Mouse (Mus musculus) thymus, postnatal 0 days (tissue): ENCODE measurements around the gene A230072I06Rik. TPM values are rescaled to one million over a fixed set of nuclear protein-coding genes. Genes with fewer than 3 reads are reported as not detected.

Experiments
- DNase-seq: peaks from one replicate; pipeline ENCODE4 v3.0.0-alpha.2; 2015; ENCODE audit warnings: low spot score
- polyA plus RNA-seq: library from polyadenylated mRNA; unstranded; fragments of >200 nt; fragmentation: Nextera tagmentation; extraction: Ambion mirVana; gene quantifications from 2 replicates; pipeline ENCODE4 v1.2.1, GENCODE M21; 2015

Gene A230072I06Rik
- polyA plus RNA-seq: not detected in 2 replicates

DNA sequence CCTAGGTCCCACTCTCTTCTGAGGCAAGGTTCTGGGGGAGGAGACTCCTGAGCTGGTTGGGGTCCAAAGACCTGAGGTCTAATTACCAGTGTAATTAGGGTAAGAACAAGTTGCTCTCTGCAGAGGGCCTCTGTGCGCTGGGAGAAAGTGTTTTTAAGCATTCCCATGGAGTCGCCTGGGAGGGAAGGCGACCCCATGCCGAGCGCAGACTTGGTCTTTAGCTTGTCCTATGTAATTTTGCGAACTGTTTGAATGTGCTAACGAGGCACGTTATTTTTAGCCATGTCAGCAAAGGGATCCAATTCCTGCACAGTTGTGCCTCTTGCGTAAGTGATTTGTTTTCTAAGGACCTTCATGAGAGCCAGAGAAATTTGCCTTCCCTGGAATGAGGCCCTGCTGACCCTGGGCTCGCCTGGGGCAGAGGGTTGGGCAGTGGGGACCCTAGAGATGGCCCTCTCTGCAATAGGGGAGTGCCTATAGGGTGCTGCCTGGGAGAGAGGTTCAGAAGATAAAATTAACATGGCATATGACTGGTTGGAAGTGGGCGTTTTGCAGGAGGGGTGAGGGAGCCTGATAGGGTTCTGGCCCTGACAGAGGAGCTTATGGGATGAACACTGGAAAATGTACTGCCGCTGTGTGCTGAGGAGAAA is at the start of gene A230072I06Rik:
TSS of gene A230072I06Rik (plus strand) at position 157 of the 650 bp plus-strand sequence.
- DNase-seq: no peak

DNA sequence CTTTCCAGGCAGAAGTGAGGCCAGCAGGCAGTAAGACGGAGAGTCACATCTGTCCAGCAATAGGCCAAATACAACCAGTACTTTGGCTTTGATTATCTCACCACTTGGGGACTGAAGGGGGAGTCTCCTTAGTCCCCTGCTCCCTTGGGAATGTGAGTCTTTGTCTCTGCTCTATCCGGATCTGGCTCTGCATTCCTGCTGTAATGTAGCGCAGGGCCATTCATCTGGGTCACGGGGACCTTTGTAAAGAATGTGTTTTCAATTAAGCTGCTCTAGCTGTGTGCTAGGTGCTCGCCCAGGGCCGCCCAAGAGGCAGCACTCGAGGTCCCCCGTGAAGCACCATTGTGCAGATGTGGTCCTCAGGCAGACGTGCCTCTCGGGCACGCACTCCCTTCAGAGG is 44.6 kb upstream of the A230072I06Rik start:
- no peak for DNase-seq

DNA sequence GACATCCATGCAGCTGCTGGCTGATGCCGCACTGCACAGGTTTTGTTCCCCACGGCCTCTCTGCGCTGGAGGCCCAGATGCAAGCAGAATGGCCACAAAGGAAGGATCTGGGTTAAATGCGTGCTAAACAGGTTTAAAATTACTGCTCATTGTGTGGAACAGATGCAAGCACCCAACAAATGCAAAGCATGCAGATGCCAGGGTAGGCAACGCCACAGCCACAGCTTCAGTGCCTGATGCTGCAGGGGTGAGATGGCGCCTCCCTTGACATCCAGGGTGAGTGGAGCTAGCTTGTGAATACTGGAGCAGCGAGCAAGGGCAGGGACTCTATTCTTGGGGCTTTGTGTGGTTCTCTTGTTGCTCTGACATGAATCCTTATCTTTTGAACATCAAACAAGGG is 39.8 kb upstream of the A230072I06Rik start:
- DNase-seq: no peak

DNA sequence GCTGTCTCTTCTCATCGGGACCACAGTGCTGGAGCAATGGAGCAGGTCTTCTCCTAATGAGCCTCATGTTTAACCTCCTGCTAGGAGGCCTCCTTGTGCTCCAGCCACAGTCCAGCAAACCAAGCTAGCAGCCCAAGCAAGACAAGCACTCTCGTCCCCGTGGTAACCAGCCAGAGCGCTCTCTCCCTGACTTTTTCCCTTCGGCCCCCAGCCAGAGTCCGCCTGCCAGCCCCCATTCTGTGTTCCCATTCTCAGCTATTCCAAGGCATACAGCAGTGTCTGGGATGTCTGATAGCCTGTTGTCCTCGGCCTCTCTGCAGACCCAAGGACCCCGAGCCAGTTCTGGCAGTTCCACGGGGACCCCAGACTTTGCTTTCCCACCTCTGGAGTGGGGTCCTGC is 38.5 kb upstream of the A230072I06Rik start:
- no peak for DNase-seq

DNA sequence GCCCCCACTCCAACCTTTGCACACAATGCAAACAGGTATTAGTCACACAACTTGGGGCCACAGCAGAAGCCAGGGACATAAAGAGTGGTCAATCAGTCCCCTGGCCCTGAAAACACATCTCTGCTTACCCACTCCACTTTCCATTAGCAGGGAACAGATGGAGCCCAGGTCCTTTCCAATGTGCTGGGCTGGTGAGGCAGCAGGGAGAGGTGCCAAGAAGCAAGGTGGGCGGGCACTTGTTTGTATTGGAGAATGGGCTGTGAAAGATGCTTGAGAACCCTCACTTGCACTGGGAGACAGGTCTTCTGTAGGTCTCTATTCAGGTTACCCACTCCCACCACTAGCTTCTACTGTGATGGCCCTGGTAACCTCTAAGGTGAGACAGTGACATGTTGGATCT is 34.9 kb upstream of the A230072I06Rik start:
- DNase-seq: no peak

DNA sequence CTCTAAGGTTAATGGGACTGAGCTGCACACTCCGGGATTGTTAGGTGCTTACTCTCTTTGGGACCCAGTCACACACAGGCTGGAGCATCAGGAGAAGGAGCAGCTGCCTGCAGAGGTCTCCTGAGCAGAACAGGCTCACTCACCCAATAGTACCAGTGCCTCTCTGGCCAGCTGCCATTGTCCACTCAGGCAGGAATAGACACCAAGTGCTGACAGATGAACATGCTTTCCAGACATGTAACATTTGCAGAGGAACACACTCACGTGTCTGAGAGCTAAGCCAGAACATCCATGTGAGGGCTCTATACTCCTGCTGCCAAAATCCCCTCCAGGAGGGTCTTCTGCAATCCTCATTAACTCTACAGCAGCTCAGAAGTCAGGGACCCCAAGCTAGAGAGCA is 18.7 kb upstream of the A230072I06Rik start:
- DNase-seq: no peak

DNA sequence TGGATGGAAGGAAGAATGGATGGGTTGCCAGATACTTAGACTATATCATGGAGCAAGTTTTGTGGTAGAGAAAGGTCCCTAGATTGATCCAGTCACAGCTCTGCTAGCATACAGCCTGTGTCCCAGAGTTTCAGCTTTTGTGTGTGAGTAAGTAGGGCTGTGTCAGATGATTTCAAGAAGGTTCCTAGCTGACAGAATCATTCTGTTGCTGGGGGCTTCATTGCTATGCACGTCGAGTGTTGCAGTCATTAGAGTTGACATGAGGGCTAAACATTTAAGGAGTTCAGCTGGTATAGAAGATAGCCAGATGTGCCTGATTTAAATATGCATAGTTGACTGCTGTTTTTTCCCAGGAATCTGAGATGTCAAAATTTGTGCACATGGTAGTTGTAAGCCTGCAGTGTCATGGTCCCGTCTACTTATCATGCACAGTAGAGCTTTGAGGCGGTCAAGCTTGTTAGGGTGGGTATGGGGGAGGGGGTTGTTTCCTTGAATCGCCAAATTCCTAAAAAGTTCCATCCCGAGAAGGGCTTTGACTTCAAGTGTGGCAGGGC is 18.1 kb upstream of the A230072I06Rik start:
- DNase-seq: no peak

DNA sequence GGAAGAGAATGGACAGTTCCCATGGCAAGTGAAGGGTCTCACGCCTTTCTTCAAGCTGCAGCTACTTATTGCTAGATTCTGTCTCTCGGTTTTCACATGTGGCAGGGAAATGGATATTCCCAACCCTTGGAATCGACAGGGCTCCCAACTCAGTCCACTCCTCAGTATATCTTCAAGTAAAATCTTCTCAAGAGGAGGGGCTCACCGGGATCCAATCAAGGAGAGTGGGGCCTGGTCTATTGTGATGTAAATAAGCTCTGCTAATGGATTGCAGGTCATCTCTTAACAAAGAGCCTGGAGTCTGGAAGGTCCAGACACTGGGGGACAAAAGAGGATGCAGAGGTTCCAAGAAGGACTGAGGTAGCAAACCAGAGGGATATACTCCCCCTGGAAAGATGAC is 17.1 kb upstream of the A230072I06Rik start:
- no peak for DNase-seq

DNA sequence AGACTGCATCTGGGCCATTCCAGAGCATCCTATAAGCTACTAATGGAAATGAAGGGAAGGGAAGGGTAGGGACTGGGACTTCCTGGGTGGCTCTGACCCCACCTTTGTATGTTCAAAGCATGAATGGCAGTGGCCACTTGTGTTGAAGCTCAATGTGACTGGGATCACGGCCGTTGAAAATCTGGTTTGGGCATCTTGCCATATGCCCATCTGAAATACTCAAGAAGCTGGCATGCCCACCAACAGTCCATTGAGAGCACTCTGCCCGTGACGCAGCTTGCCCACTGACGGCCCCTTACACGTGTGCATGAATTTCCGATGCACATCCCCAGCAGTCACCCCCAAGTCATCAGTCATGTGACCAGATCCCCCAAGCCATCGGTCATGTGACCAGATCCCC is 13.6 kb upstream of the A230072I06Rik start:
- DNase-seq: no peak

DNA sequence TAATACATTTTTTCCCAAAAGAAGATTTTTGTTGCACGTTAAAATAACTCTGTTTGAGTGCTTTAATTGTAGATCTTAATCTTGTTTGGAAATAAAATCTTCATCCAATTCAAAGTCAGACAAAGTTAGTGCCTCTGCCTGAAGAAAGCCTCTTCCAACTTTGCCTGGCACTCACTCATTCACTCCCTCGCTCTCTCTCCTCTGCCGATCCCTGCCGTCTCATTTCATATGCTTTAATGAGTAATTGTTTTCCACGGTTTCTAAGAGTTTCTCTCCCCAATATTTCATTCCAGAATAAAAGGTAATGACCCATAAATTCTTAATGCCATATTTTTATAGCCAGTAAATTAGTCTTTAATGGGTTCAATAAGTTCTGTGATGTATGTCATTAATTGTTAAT is 10.8 kb upstream of the A230072I06Rik start:
- no peak for DNase-seq

DNA sequence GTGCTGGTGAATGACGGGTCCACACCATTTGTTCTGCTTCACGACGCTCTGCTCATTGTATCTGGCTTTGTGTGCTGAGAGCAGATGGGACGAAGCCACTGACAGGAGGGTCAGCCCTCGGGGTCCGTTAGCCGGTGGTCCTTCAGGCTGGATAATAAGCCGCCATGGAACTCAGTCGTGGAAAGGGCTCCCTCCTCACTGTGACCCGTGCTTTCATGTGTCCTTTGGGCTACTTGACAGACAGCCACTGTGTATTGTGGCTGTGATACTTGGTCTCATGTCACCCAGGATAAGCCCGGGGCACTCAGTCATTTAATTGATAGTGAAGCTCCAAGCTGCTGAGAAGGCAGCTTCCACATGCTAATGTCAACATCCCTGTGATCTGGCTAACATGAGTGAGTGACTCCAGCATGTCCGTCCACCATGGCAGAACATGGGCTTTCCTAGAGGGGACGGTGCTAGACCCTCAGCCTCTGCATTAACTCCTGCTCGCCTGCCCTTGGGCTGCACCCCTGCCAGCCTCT is 10.3 kb upstream of the A230072I06Rik start:
- DNase-seq: no peak

DNA sequence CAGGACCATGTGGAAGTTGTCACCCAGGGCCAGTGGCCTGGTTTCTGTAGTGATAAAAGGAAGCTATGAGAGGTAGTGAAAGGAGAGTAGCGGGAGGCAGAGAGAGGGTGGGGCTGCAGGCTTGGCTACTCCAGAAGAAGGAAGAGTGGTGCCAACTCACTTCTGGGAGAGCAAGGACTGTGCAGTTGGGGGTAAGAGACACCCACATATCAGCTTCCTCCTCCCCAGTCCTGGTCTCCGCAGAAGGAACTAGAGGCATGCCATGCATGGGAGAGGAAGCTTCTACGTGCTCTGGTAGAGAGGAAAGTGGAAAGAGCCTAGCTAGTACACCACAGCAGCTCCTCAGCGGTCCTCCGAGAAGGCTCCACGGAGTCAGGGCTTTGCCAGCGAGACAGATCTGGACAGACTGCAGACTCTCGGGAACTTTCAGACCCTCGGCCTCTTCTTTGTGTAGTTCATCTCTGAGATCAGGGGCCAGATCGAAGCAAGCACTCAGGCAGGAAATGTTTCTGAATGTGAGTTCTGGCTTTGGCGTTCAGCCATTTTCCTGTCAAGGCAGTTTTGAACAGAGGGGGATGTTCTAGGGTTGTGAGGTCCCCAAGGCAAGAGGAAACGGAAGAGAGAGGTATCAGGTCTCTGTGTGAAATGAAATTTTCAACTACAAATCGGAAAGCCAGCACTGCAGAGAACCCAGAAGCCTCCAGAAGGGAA is 1.0 kb downstream of the A230072I06Rik start:
- no peak for DNase-seq

DNA sequence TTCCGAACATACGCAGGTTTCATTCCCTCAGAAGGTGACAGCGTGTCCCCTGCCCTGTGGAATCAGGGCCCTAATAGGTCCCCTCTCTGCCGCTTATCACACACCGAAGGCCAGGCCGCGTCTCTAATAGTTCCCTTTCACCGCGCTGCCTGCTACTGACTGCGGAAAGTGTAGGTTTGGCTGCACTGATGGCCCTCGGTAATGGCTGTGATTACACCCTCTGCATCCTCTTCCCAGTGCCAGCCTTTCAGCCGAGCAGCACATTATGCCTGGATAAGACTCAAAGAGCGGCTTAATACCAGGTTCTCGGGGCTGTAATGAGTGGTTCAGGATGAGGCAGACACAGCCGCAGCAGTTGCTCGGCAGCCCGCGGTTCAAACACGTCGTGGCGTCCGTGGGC is 3.5 kb downstream of the A230072I06Rik start:
- no peak for DNase-seq

DNA sequence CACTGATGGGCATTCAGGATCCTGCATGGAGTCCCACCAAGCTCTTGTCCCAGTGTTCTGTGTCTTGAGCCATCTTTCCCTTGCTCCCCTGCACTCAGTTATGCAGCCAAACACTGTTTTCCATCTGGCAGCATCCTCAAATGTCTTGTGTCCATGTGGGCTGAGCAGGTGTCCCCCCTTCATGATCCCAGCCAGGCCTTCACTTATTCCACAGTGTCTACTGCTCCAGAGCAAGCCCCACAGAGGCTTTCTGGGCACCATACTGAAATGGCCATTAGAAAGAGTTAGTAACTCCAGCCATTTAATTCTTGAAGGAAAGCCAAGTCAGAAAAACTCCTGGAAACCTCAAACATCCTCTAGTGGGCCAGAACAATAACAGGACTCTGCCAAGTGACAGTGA is 11.9 kb downstream of the A230072I06Rik start:
- no peak for DNase-seq

DNA sequence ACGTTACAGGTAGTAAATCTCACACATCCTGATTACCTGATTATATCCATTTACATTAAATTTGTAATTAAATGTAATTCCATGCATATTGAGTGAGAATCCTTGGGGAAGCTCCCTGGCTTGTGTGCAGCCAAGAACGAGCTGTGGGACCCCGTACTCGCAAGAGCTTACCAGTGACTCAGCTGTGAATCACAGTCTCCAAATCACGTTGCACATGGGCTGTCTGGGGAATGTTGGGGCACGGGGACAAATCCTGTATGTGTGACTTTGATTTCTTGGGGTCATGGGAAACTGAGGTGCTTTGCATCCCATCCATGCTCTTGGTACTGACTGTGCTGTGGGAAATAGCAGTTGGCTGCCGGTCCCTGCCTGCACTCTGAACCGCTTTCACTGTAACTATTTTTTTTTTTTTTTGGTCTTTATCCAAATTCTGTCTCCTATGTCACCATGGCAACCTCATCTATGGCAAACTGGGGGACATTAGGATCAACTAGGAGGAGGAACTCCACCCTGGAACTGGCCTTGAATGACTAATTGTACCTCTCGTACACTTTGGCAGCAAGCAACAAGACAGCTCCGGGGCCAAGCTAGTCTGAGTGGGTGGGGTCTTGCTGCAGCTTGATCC is 19.8 kb downstream of the A230072I06Rik start:
- no peak for DNase-seq

DNA sequence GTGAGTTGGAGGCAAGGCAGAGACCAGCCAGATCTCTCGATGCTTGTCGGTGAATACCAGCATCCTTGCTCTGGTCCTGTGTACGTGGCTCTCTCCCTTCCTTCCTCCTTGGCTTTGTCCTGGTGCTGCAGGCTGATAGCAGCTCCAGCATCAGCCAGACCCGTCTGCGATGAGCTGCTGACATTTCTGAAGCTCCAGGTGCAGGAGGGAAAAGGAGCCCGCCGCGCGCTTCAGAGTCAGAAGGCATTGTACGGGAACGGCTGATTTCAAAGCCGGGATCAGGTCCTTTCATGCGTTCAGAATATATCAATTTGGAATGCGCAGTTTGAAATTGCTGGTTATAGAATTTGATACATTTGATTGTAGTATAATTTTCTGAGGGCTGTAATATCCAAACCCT is 23.4 kb downstream of the A230072I06Rik start:
- DNase-seq: no peak

DNA sequence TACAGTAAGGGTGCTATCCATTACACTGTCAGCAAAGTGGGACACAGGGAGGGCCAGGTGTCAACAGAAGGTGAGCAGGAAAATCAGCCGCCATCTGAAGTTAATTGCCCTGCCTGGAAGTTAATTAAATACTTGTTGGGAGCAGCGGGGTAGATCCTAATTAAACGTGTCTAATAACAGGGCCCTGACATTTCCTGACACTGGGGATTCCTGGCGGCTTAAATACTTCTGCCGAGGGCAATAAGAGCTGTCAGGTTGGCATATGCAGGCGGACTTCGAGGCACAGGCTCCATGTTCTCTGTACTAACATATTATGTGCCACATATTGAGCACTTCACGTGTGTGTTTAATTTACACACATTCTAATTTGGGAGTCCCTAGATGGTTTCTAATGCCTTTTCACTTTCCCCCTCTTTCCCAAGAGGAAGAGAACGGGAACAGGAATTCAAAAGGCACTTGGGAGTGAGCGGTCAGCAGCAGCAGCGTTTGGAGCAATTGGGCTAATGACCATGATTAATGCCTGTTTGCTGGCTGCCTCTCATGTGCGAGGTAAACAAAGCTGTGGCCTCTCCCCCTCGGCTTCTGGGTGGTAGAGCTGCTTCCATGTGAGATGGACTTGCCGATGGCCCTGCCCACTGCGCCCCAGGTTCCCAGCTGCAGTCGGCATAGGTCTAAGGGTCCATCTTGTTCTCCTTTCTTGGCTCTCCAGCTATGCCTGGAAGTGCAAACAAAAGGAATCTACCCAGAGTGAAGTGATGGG is 34.5 kb downstream of the A230072I06Rik start:
- no peak for DNase-seq

DNA sequence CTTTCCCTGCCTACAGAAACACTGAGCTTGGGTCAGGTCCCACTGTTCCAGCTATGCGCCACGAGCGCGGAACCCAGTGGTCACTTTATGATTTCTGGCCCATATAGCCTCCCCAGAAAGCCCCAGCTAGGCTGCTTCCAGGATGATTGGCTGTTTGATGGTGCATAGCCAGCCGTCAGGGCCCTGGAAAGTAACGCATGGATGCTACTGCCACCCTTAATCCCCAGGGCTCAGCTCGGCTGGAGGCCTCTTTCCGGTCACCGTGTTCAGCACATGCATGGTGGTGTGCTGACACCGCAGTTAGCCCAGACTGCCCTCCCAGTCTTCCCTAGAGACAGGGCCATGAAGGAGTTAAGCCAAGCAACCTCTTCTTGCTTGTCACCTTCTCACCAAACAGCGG is 35.6 kb downstream of the A230072I06Rik start:
- DNase-seq: no peak

DNA sequence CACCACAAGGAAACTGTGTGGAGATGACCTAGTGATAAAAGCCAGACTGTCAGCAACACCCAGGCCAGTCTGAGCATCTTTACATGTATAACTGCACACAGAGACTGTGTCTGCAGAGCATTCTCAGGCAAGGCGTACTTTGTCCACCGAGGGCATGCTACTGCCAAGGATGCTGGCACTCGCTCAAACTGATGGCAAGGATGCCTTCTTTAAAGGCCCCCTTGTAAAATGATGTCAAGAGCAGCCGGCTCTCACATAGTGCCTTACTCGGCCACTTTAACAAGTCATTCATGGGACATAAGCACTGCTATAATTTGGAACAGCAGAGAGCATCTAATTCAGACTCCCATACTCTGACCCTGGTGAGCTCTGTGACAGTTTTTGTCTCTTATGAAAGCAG is 36.6 kb downstream of the A230072I06Rik start:
- no peak for DNase-seq

DNA sequence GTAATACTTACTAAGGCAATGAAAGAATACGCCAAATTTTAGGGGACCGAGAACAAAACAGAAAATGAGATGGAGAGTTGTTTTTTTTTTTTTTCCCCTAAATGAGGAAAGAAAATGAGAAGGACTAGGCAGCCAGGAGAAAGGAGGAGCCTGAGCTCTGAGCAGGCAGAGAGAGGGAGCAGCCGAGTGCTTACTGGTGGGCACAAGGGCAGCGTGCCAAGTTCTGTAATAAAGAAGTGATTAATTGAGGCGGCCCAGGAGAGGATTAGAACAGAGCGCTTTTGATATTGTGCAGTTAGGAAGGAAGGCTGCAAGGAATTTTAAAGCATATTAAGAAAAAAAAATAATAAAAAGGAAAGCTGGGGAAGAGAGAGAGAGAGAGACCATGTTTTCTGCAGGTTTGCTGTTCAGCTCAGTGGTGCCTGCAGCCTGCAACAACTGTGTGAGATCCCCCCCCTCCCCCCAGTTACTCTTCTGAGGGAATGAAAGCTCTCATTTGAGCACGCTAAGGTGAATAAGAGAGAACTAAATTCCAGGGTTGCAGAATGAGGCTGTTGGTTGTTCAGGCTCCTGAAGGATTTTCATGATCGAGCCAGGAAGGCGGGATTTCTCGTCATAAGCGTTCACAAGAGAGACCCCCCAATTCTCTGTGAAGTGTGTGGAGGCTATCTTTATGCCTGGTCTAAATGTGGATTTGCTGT is 41.3 kb downstream of the A230072I06Rik start:
- no peak for DNase-seq

DNA sequence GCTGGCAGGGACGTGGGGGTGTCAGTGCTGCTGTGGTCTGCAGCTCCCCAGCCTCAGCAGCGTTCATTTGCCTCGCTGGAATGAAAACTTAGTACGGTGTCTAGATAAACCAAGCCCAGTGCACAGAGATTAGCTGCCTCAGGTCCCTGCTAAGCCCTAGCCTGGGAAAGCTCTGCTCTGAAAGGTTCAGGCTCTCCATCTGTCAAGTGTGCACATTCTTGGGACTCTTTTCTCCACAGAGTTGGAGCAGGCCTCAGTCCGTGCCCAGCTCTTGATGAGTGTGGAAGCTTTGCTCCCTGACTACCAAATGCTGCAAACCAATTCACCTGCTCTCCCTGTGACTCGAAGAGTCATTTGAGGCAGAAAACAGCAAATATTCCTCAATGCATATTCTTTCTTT is 43.5 kb downstream of the A230072I06Rik start:
- DNase-seq: no peak
